Mouse (Mus musculus): ENCODE measurements at regions not wholly inside any gene's neighbourhood (a gene's known extent, or its start where the extent isn't known, plus 50 kb on each side); places are given as distances from the start of the nearest gene placed in this dataset.
"Not testable (repeated sequence)": the region's sequence is repeated elsewhere in the genome, so short reads cannot be mapped to it uniquely, and the experiment has no call there.

DNA sequence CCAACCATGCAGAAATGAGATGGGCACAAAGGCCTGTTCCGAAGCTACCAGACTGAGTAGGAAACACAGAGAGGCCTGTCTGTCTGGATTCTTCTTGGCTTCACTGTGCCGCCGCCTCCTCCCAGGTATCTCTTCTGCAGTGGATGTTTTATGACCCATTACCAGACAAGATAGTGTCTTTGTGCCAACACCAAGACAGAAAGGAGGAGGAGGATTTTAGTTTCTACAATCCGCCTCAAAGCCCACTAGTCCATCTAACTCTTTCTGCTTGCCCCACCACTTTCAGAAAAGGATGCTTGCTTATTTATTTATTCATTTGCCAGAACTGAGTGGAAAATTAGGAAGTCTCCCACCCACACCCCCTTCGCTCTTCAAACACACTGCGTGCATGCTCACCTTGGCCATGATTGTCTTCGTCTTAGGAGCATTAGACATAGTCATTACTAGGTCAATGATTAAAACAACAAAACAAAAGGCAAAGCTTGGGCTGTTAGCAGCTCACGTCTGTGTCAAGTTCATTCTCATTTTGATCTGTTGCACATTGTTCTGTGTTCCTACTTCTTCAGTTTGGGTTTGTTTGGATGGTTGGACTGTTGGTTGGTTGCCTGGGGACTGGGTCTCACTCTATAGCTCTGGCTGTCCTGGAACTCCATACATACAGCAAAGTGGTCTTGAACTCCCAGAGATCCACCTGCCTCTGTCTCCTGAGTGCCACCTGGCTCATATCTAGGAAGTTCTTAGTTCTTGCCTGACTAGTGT, 61.7 kb upstream of the Cpm start:
- DNase-seq: no peak

DNA sequence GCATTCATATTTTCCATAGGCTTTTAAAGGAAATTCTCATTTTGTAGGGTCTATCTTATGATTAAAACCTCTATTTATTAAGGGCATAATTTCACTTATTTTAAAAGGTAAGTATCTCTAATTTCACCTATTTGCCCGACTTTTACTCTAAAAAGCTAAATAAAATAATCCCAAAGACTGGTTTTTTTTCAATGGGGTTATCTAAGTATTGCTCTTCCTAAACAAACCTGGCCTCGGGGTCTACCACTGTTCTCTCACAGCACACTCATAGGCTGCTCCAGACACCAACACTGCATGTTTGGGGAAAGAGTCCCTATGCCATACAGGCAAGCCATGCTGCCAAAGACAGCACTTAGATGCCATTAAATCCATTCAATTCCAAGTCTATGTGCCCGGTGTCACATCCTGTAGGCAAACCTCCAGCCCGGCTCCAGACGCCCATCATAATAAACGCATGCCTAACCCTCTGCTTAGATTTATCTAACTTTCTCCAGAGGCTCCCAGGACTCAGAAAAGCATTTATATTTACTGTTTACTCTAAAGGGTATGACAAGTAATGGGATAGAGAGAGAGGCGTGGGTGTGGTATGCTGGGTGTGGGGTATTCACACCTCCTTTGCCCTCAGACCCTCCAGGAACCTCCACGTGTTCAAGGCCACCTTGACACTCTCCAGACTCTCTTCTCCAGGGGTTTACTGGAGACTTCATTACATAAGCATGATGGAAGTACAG, 62.5 kb upstream of the Cpm start:
- no peak for DNase-seq

GRCm38 (mm10) chr10:117566204-117566603, 63.1 kb upstream of the Cpm start:
- DNase-seq: no peak

DNA sequence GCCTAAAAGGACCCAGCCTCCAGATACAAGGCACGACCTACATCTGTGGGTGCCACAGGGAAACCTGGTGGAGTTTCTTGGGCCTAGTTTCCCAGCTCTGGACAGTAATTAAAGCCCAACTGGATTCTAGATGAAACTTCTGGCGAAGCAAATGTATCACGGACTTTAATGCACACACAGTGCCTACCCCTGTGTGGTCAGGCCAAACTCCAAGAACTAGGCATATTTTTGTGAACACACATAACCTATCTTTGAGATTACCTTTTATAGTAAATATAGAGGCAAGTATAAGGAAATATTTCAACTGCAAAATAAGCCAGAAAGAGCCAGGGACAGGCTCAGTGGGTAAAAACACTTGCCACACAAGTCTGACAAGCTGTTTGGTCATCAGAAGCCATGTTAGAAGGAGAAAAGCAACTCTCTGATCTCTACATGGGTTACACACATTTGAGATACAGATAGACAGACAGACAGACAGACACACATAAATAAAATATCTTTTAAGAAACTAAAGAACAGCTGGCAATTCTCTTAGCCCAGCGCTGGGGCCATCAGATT, 63.7 kb upstream of the Cpm start:
- no peak for DNase-seq

DNA sequence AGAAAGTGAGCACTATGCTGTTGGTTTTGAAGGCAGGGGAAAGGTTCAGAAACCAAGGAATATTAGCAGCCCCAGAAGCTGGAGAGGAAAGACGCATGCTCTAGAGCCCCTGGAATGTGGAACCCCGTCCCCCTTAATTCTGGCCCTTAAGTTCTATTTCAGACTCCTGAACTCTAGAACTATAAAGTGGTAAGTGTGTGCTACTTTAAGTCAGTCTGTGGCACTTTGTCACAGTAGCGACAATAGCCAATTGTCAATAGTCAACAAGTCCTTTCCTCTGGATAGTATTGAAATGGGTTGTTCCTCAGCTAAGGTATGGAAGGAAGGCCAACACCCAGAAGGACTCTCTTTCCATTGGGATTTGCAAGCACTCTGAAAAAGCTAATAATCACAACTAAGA, 64.2 kb upstream of the Cpm start:
- no peak for DNase-seq

GRCm38 (mm10) chr10:117564118-117565040, 64.9 kb upstream of the Cpm start:
- DNase-seq: no peak

DNA sequence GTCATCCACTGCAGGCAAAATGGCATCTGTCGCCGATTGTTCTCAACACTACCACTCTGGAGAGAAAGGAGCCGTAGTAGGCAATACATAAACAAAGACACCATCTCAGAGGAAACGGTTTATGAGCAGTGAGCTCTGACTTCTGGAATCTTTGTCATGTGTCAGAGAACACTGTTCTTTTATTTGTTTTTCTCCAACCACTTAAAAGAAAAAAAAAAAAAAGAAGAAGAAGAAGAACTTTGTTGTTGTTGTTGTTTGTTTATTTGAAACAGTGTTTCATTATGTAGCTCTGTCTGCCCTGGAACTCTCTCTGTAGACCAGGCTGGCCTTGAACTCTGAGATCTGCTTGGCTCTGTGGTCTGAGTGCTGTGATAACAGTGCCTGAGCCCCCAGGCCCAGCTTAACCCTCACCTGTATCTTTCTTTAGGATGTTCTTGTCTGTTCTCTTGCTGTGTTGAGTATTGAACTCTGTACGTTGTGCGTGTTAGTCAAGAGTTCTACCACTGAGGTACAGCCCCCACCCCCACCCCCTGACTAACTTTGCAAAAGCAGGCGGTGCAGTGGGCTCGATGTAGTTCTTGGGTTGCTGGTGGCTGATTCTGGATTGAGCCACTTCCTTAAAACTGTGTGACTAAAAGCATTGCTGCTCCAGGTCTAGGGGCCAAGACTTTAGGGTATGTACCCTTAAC, 65.7 kb upstream of the Cpm start:
- DNase-seq: no peak

- DNase-seq: not testable (repeated sequence)
Observed at GRCm38 (mm10) chr10:117562850-117563248, 66.5 kb upstream of the Cpm start.

DNA sequence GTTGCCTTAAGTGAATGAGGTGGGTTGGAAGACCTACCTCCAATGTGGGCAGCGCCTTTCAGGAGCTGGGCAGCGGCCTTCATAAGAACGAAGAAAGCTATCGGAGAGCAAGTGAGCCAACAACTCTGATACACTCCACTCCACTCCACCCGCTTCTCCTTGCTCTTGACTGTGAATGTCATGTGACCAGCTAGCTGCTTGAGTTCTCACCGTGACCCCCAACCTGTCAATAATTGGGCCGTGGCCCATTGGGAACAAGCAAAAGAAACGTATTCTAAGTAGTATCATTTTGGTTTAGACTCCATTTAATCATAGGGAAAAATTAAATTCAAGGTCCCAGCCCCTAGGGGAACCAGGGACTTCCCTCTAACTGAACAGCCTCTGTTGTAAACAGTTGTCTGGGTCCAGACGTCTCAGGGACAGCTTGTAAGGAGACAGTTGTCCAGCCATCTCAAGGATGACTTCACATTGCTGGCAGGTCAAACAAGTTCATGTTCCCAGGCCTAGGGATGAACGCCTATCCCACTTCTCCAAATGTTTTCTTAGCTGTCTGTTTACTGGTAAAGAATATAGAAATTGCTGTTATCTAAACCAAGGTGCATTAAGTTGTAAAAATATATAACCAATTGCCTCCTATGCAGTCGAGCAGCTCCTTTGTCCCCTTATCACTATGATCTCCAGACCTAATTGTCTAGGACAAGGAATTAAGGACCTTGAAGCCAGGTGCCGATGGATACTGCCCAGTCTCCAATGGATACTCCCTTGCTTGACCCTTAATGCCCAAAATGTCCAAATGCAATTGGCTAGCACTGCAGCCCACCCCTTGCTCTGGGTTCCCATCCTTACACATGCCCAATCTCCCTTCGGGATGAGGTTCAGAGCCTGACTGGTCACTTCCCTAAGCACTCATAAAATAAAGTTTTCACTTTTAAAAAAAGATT, 67.1 kb upstream of the Cpm start:
- no peak for DNase-seq

DNA sequence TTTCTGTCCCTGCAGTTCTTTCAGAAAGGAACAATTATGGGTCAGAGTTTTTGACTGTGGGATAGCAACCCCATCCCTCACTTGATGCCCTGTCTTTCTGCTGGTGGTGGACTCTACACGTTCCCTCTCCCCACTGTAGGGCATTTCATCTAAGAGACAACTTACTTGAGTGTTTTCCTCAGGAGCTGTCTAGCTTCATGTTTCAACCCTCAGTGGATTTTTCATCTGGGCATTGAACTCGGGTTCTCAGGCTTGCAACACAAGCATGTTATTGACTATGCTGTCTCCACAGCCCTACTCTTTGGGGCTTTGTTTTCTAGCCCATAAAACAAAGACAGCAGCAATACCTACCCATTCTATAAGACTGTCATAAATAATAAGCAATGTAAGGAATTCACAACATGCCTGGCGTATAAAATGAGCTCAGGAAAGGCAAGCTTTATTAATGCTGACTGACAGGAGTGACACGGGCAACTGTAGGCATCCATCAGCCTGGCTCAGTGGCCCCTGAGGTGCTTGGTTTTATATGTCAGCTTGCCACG, 68.0 kb upstream of the Cpm start:
- no peak for DNase-seq

DNA sequence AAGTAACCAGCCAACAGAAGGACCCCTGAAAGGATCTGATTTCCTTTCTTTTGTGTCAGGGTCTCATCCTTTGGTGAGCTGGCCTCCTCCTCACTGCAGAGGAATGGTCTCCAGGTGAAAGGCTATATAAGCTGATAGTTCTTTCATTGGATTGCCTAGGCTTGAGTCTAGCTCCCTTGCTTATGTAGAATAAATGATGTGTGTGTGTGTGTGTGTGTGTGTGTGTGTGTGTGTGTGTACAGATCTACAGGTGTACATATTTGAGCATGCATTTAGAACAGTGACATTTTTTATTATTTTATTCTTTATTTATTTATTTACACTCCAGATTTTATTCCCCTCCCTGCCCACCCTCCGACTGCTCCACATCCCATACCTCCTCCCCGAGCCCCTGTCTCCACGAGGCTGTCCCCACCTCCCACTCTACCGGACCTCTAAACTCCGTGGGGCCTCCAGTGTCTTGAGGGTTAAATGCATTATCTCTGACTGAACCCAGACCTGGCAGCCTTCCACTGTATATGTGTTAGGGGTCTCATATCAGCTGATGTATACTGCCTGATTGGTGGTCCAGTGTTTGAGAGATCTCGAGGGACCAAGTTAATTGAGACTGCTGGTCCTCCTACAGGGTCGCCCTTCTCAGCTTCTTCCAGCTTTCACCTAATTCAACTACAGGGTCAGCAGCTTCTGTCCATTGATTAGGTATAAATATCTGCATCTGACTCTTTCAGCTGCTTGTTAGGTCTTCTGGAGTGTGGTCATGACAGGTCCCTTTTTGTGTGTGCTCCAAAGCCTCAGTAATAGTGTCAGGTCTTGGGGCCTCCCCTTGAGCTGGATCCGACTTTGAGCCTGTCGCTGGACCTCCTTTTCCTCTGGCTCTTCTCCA, 68.7 kb upstream of the Cpm start:
- no peak for DNase-seq

- DNase-seq: no peak
Observed at GRCm38 (mm10) chr10:117559615-117560395, 69.5 kb upstream of the Cpm start.

DNA sequence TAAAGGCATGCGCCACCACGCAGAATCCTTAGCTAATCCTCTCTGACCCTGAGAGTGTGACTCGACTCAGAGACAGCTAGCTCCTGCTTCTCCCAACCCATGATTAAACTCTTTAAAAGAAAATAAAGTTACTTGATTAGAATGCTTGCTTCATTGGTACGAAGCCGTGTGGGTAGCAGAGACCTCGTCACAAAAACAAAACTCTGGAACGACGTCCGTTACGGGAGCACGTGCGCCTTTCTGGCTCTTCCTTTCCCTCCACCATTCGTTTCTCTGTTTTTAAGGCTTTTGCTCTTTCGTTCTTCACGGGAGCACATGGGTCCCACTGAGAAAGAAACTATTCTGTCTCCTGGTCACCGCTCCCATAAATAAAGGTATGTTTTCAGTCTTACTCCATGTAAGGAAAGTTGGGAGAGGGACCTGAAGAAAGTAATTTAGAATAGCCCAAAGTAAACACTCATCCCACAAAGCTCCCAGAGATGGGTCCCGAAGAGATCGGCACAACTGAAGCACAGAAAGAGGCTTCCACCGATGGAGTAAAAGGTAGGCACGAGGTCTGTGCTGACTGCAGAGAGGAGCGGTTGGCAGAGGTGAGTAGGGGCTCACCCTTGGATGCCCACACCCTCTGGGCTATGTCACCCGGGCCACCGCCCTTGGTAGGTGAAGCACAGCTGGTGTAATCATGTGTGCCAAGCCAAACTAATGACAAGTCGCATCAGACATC, 70.2 kb upstream of the Cpm start:
- no peak for DNase-seq

DNA sequence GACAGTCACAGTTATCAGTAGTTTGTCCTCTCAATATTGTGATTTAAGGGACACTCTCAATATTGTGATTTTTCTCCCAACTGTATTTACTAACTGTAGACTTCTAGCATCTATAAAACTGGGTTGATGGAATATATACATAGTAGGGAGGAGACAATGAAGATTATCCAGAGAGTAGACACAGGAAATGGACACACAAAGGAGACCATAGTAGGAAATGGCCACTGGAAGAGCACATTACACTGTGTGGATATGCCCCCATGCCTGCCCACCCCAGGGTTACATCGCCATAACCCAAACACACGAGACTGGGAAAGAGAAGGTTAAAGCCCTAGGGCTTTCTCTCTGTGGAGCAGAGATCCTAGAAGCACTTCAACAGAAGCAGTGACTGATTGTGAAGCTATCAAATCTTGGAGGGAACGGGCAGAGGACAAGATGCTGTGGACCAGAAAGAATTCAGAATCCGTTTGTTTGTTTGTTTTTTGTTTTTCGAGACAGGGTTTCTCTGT, 71.0 kb upstream of the Cpm start:
- DNase-seq: no peak

GRCm38 (mm10) chr10:117557666-117558065, 71.6 kb upstream of the Cpm start:
- DNase-seq: no peak

GRCm38 (mm10) chr10:117556851-117557542, 72.3 kb upstream of the Cpm start:
- DNase-seq: no peak
